Mouse (Mus musculus) erythroblast, embryonic 14.5 days (primary cell): ENCODE results near the gene Tas2r123.

Experiments
- GATA1 ChIP-seq: IDR thresholded peaks from 2 replicates; pipeline ENCODE4 v1.6.1; 2012; ENCODE audit warnings: low read length, inconsistent platforms, mixed read lengths
- TAL1 ChIP-seq: IDR thresholded peaks from 3 replicates; pipeline ENCODE4 v1.6.1; 2012; ENCODE audit warnings: low read length, inconsistent platforms, mixed read lengths

DNA sequence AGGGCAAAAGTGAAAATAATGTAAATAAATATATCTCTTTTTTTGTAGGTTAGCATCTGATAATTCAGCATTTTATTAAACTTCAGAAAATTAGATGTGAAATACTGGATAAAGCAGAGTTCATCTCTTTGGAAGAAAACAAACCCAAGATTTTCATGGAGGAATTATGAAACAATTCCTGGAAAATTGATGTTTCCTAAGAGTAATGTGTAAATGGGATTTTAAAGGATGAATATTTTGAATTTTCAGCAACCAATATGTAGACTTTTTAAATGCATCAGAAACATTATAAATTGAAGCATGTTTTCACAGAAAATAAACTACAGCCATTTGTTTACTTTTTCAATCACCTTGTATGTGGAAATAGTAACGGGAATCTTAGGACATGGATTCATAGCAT, at the start of gene Tas2r123:
- TF ChIP-seq GATA1 (no peak), TAL1 (no peak)
